Mouse (Mus musculus) liver, embryonic 14.5 days (tissue): Measurements from ENCODE around the gene Csnk1g2. TPM values are rescaled to one million over a fixed set of nuclear protein-coding genes. Genes with fewer than 3 reads are reported as not detected.

Experiments
- ATAC-seq: fragments of 200-750 bp; cut with Nextera tagmentation; 2 replicates; pipeline ENCODE4 v1.8.0; 2017; ENCODE audit warnings: moderate number of reproducible peaks, mild to moderate bottlenecking, moderate library complexity; ENCODE audit not compliant: insufficient read depth
- DNase-seq, 3 experiments: peaks; one replicate each; pipeline ENCODE4 v3.0.0-alpha.2; 2012 to 2013; ENCODE audit warnings: low read depth in 3 of 3, low spot score in 3 of 3
- H3K27ac ChIP-seq: fragments of 300-500 bp; sonication (generic); 2 replicates; pipeline ENCODE4 v1.5.1; 2014; ENCODE audit warnings: moderate library complexity, mild to moderate bottlenecking, control low read depth, inconsistent platforms
- H3K27me3 ChIP-seq: fragments of 300-500 bp; sonication (generic); 2 replicates; pipeline ENCODE4 v1.6.1; 2014; ENCODE audit warnings: mild to moderate bottlenecking, low read length, moderate library complexity; ENCODE audit not compliant: control insufficient read depth, insufficient read depth
- H3K36me3 ChIP-seq: fragments of 300-500 bp; sonication (generic); replicated peaks from 2 replicates; pipeline ENCODE4 v1.6.1; 2014; ENCODE audit warnings: low read depth; ENCODE audit not compliant: control insufficient read depth, insufficient read depth
- H3K4me1 ChIP-seq, 2 experiments: fragments of 200-500 bp in 1 of 2; fragments of 300-500 bp in 1 of 2; sonication (generic) in 1 of 2; replicated peaks; 2 replicates each; pipeline ENCODE4 v1.6.1; 2012 to 2014; ENCODE audit warnings: antibody characterized with exemption in 1 of 2, inconsistent platforms in 1 of 2, low read length in 1 of 2; ENCODE audit not compliant: control insufficient read depth in 2 of 2, insufficient read depth in 2 of 2
- H3K4me2 ChIP-seq: fragments of 300-500 bp; sonication (generic); 2 replicates; pipeline ENCODE4 v1.6.1; 2014; ENCODE audit warnings: low read depth, mild to moderate bottlenecking, control low read depth, moderate library complexity
- H3K4me3 ChIP-seq, 2 experiments: fragments of 200-500 bp in 1 of 2; fragments of 300-500 bp in 1 of 2; sonication (generic) in 1 of 2; 2 replicates each; pipeline ENCODE4 v1.5.1; 2012 to 2014; ENCODE audit warnings: low read depth in 2 of 2, low read length in 2 of 2, mild to moderate bottlenecking in 2 of 2, control low read depth in 1 of 2, inconsistent platforms in 1 of 2, moderate library complexity in 1 of 2; ENCODE audit not compliant: insufficient read depth in 1 of 2
- H3K9ac ChIP-seq: fragments of 300-500 bp; sonication (generic); replicated peaks from 2 replicates; pipeline ENCODE4 v1.6.1; 2014; ENCODE audit warnings: mild to moderate bottlenecking, control low read depth, moderate library complexity
- H3K9me3 ChIP-seq: fragments of 300-500 bp; sonication (generic); 2 replicates; pipeline ENCODE4 v1.6.1; 2016; ENCODE audit warnings: low read length, mixed read lengths; ENCODE audit not compliant: control insufficient read depth
- CTCF ChIP-seq: IDR thresholded peaks from 2 replicates; pipeline ENCODE4 v1.5.1; 2016; ENCODE audit warnings: antibody characterized with exemption, low read depth, control low read depth
- EP300 ChIP-seq: IDR thresholded peaks from 2 replicates; pipeline ENCODE4 v1.6.1; 2016; ENCODE audit warnings: antibody characterized with exemption, low read depth
- WGBS: fragments of 180-500 bp; shearing (Covaris S2); extraction: QIAGEN DNeasy Blood & Tissue Kit; methylation state at CpG from one replicate; pipeline ENCODE4 v1.1.7; 2014; ENCODE audit not compliant: insufficient replicate concordance; 5-methylcytosine and 5-hydroxymethylcytosine counted together
- microRNA-seq: library from miRNA; unstranded; fragments of <30 nt; microRNA quantifications from one replicate; pipeline ENCODE4, GENCODE M21; 2016
- polyA plus RNA-seq, 2 experiments: library from polyadenylated mRNA; depleted of rRNA in 1 of 2; stranded (reverse) in 1 of 2; unstranded in 1 of 2; fragments of >200 nt; fragmentation: Nextera tagmentation in 1 of 2; extraction: Ambion mirVana in 1 of 2; gene quantifications; 2 replicates each; pipeline versions ENCODE4 v1.2.1 to v1.2.3; 2012 to 2014

The Csnk1g2 gene
- polyA plus RNA-seq, 2 experiments, result 25.5 to 51.3 TPM

GRCm38 (mm10) chr10:80684214-80684613 is 61.6 kb downstream of the Csnk1g2 start:
- H3K27ac ChIP-seq, result peak overlapping the region; percentile 96
- H3K4me2 ChIP-seq, result peak overlapping the region; percentile 71
- WGBS, result 48% methylated on average over 6 of the region's 6 CpGs
- DNase-seq (peak; percentile 69 to 80 (median 71)), ATAC-seq (peak; percentile 67)
- H3K27me3 ChIP-seq, result no peaks in the 10 kb centered on the region
- H3K4me3 ChIP-seq, result no peak overlapping the region
- H3K9ac ChIP-seq, result peak overlapping the region; percentile 25
- H3K36me3 ChIP-seq, result peaks cover 19% of the 10 kb centered on the region
- H3K9me3 ChIP-seq, result no peaks in the 10 kb centered on the region
- no peak for TF ChIP-seq EP300
- TF ChIP-seq CTCF, result peak; percentile 100
- peaks cover 33 to 36% of the 10 kb centered on the region in 2 experiments for H3K4me1 ChIP-seq

GRCm38 (mm10) chr10:80684984-80685383 is 62.3 kb downstream of the Csnk1g2 start:
- Histone ChIP-seq H3K36me3 (peaks cover 27% of the 10 kb centered on the region), H3K27ac (peak overlapping the region; percentile 96), H3K9me3 (no peaks in the 10 kb centered on the region), H3K4me3 (peak overlapping the region; percentile 10 to 31; a peak in 2 of 4 replicates), H3K4me1 (peaks cover 25 to 28% of the 10 kb centered on the region in 2 experiments), H3K9ac (peak overlapping the region; percentile 75), H3K4me2 (peak overlapping the region; percentile 71), H3K27me3 (no peaks in the 10 kb centered on the region)
- ATAC-seq (peak; percentile 82), DNase-seq (peak; percentile 76 to 82 (median 81))
- 16% methylated on average over 4 of the region's 4 CpGs for WGBS
- TF ChIP-seq EP300 (peak; percentile 94), CTCF (no peak)

DNA sequence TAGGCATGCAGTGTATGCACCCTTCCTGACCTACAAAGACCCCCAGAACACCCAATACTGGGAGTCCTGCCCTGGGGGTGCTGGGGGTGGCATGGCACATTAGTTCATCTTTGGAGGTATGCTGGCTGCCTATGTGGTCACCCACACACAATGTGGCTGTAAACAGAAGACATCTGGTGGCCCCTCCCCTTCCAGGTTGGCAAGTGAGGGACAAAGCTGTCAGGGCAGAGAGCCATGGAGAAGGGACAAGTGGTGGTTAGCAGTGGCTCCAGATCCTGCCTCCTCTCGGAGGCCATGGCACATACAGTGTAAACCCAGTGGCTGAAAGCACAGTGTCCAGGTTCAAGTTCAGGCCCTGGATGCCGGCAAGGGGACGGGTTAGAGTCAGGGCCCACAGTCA is 64.0 kb downstream of the Csnk1g2 start:
- H3K9ac ChIP-seq, result peak overlapping the region; percentile 31; the same call in 1 of the 2 replicates
- no peaks in the 10 kb centered on the region for H3K27me3 ChIP-seq
- no peak overlapping the region for H3K4me2 ChIP-seq
- peaks cover 22 to 24% of the 10 kb centered on the region in 2 experiments for H3K4me1 ChIP-seq
- H3K9me3 ChIP-seq, result no peaks in the 10 kb centered on the region
- H3K27ac ChIP-seq, result peak overlapping the region; percentile 96
- WGBS, result 95% methylated on average over 3 of the region's 3 CpGs
- peaks cover 31% of the 10 kb centered on the region for H3K36me3 ChIP-seq
- DNase-seq, result no peak
- TF ChIP-seq CTCF (no peak), EP300 (no peak)
- no peak for ATAC-seq
- no peak overlapping the region for H3K4me3 ChIP-seq

DNA sequence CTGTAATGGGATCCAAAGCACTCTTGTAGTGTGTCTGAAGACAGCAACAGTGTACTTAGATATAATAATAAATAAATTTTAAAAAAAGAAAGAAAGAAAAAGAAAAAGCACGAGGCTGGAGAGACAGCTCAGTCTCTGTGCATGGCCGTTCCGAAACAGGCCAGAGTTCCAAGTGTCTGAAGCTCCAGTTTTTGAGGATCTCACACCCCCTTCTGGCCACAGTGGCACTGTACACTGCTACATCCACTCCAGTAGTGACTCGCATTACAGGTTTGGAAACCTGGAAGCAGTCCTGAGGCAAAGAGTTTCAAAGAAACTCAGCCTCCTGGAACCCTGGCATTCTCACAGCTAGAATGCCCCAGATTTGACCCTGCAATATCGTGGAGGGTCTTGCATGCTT is 65.2 kb downstream of the Csnk1g2 start:
- DNase-seq, result peak in 1 of 3 experiments; percentile 68
- Histone ChIP-seq H3K4me2 (no peak overlapping the region), H3K4me1 (peaks cover 28 to 32% of the 10 kb centered on the region in 2 experiments), H3K27me3 (no peaks in the 10 kb centered on the region), H3K36me3 (peaks cover 31% of the 10 kb centered on the region), H3K9ac (no peak overlapping the region), H3K4me3 (no peak overlapping the region), H3K27ac (no peak overlapping the region), H3K9me3 (no peaks in the 10 kb centered on the region)
- TF ChIP-seq EP300, result no peak
- peak; percentile 89 for TF ChIP-seq CTCF
- ATAC-seq, result peak; percentile 38; the same call in 1 of the 2 replicates
- WGBS, result 34% methylated on average over 5 of the region's 5 CpGs

Small RNA genes lying within 50 kb of the gene (microRNA-seq; reads per million reads assigned to microRNA genes)
- 1.3 reads per million for gene Mir6912

Other genes starting within 250 kb of the Csnk1g2 start
- 3.2 and 3.3 TPM in 2 replicates for gene Mex3d, start 235.2 kb upstream of the Csnk1g2 start, polyA plus RNA-seq (2012; rRNA removed)
- gene Mex3d, start 235.2 kb upstream of the Csnk1g2 start, polyA plus RNA-seq (2014; fragmentation: Nextera tagmentation; extraction: Ambion mirVana), result 0.55 and 1.1 TPM in 2 replicates
- gene Mbd3, start 223.3 kb upstream of the Csnk1g2 start, polyA plus RNA-seq (2012; rRNA removed), result 66.7 and 79.5 TPM in 2 replicates
- gene Mbd3, start 223.3 kb upstream of the Csnk1g2 start, polyA plus RNA-seq (2014; fragmentation: Nextera tagmentation; extraction: Ambion mirVana), result 43.7 and 44.3 TPM in 2 replicates
- gene Uqcr11, start 216.0 kb upstream of the Csnk1g2 start, polyA plus RNA-seq (2012; rRNA removed), result 359 and 571 TPM in 2 replicates
- gene Uqcr11, start 216.0 kb upstream of the Csnk1g2 start, polyA plus RNA-seq (2014; fragmentation: Nextera tagmentation; extraction: Ambion mirVana), result 729 and 738 TPM in 2 replicates
- 54.7 and 74.7 TPM in 2 replicates for gene Tcf3, start 189.2 kb upstream of the Csnk1g2 start, polyA plus RNA-seq (2012; rRNA removed)
- gene Tcf3, start 189.2 kb upstream of the Csnk1g2 start, polyA plus RNA-seq (2014; fragmentation: Nextera tagmentation; extraction: Ambion mirVana), result 41.9 and 55.4 TPM in 2 replicates
- gene Onecut3, start 128.0 kb upstream of the Csnk1g2 start, polyA plus RNA-seq (2012; rRNA removed), result 0.02 TPM in 2 replicates
- not detected in 2 replicates for gene Onecut3, start 128.0 kb upstream of the Csnk1g2 start, polyA plus RNA-seq (2014; fragmentation: Nextera tagmentation; extraction: Ambion mirVana)
- gene Atp8b3, start 83.7 kb upstream of the Csnk1g2 start, polyA plus RNA-seq (2012; rRNA removed), result 0.01 and 0.02 TPM in 2 replicates
- gene Atp8b3, start 83.7 kb upstream of the Csnk1g2 start, polyA plus RNA-seq (2014; fragmentation: Nextera tagmentation; extraction: Ambion mirVana), result 0.05 TPM in 1 of 2 replicates, not detected in the other
- gene Rexo1, start 61.3 kb upstream of the Csnk1g2 start, polyA plus RNA-seq (2012; rRNA removed), result 19.1 and 24.8 TPM in 2 replicates
- gene Rexo1, start 61.3 kb upstream of the Csnk1g2 start, polyA plus RNA-seq (2014; fragmentation: Nextera tagmentation; extraction: Ambion mirVana), result 10.7 and 14.0 TPM in 2 replicates
- gene Klf16, start 45.5 kb upstream of the Csnk1g2 start, polyA plus RNA-seq (2012; rRNA removed), result 12.5 and 13.8 TPM in 2 replicates
- 10.6 and 12.3 TPM in 2 replicates for gene Klf16, start 45.5 kb upstream of the Csnk1g2 start, polyA plus RNA-seq (2014; fragmentation: Nextera tagmentation; extraction: Ambion mirVana)
- 41.2 and 51.0 TPM in 2 replicates for gene Abhd17a, start 32.5 kb upstream of the Csnk1g2 start, polyA plus RNA-seq (2012; rRNA removed)
- gene Abhd17a, start 32.5 kb upstream of the Csnk1g2 start, polyA plus RNA-seq (2014; fragmentation: Nextera tagmentation; extraction: Ambion mirVana), result 55.0 and 63.4 TPM in 2 replicates
- 22.0 and 27.6 TPM in 2 replicates for gene Scamp4, start 20.0 kb upstream of the Csnk1g2 start, polyA plus RNA-seq (2012; rRNA removed)
- gene Scamp4, start 20.0 kb upstream of the Csnk1g2 start, polyA plus RNA-seq (2014; fragmentation: Nextera tagmentation; extraction: Ambion mirVana), result 34.6 and 39.8 TPM in 2 replicates
- gene Adat3, start 20.0 kb upstream of the Csnk1g2 start, polyA plus RNA-seq (2012; rRNA removed), result 6.3 and 6.4 TPM in 2 replicates
- gene Adat3, start 20.0 kb upstream of the Csnk1g2 start, polyA plus RNA-seq (2014; fragmentation: Nextera tagmentation; extraction: Ambion mirVana), result 3.8 and 4.9 TPM in 2 replicates
- gene Gm49322, start 16.8 kb upstream of the Csnk1g2 start, polyA plus RNA-seq (2012; rRNA removed), result 1.2 and 1.3 TPM in 2 replicates
- 0.19 and 0.28 TPM in 2 replicates for gene Gm49322, start 16.8 kb upstream of the Csnk1g2 start, polyA plus RNA-seq (2014; fragmentation: Nextera tagmentation; extraction: Ambion mirVana)
- 8.2 and 11.3 TPM in 2 replicates for gene Btbd2, start 34.2 kb downstream of the Csnk1g2 start, polyA plus RNA-seq (2012; rRNA removed)
- 8.6 and 12.0 TPM in 2 replicates for gene Btbd2, start 34.2 kb downstream of the Csnk1g2 start, polyA plus RNA-seq (2014; fragmentation: Nextera tagmentation; extraction: Ambion mirVana)
- 59.7 and 69.1 TPM in 2 replicates for gene Mknk2, start 55.3 kb downstream of the Csnk1g2 start, polyA plus RNA-seq (2012; rRNA removed)
- 58.7 and 74.3 TPM in 2 replicates for gene Mknk2, start 55.3 kb downstream of the Csnk1g2 start, polyA plus RNA-seq (2014; fragmentation: Nextera tagmentation; extraction: Ambion mirVana)
- 13.0 and 15.8 TPM in 2 replicates for gene Mob3a, start 79.1 kb downstream of the Csnk1g2 start, polyA plus RNA-seq (2012; rRNA removed)
- gene Mob3a, start 79.1 kb downstream of the Csnk1g2 start, polyA plus RNA-seq (2014; fragmentation: Nextera tagmentation; extraction: Ambion mirVana), result 14.2 and 16.0 TPM in 2 replicates
- gene Izumo4, start 79.3 kb downstream of the Csnk1g2 start, polyA plus RNA-seq (2012; rRNA removed), result 9.9 and 11.3 TPM in 2 replicates
- 4.0 and 6.0 TPM in 2 replicates for gene Izumo4, start 79.3 kb downstream of the Csnk1g2 start, polyA plus RNA-seq (2014; fragmentation: Nextera tagmentation; extraction: Ambion mirVana)
- gene Ap3d1, start 119.4 kb downstream of the Csnk1g2 start, polyA plus RNA-seq (2012; rRNA removed), result 24.5 and 26.2 TPM in 2 replicates
- gene Ap3d1, start 119.4 kb downstream of the Csnk1g2 start, polyA plus RNA-seq (2014; fragmentation: Nextera tagmentation; extraction: Ambion mirVana), result 20.1 and 22.4 TPM in 2 replicates
- gene Dot1l, start 132.4 kb downstream of the Csnk1g2 start, polyA plus RNA-seq (2012; rRNA removed), result 11.5 and 11.6 TPM in 2 replicates
- 7.1 and 8.3 TPM in 2 replicates for gene Dot1l, start 132.4 kb downstream of the Csnk1g2 start, polyA plus RNA-seq (2014; fragmentation: Nextera tagmentation; extraction: Ambion mirVana)
- 26.1 and 35.6 TPM in 2 replicates for gene Sf3a2, start 175.4 kb downstream of the Csnk1g2 start, polyA plus RNA-seq (2012; rRNA removed)
- gene Sf3a2, start 175.4 kb downstream of the Csnk1g2 start, polyA plus RNA-seq (2014; fragmentation: Nextera tagmentation; extraction: Ambion mirVana), result 36.1 and 40.7 TPM in 2 replicates
- 46.7 and 50.8 TPM in 2 replicates for gene Plekhj1, start 175.8 kb downstream of the Csnk1g2 start, polyA plus RNA-seq (2012; rRNA removed)
- gene Plekhj1, start 175.8 kb downstream of the Csnk1g2 start, polyA plus RNA-seq (2014; fragmentation: Nextera tagmentation; extraction: Ambion mirVana), result 77.0 and 85.0 TPM in 2 replicates
- 0.31 and 0.36 TPM in 2 replicates for gene Amh, start 182.4 kb downstream of the Csnk1g2 start, polyA plus RNA-seq (2012; rRNA removed)
- 0.08 TPM in 1 of 2 replicates, not detected in the other for gene Amh, start 182.4 kb downstream of the Csnk1g2 start, polyA plus RNA-seq (2014; fragmentation: Nextera tagmentation; extraction: Ambion mirVana)
- 0.15 TPM in 1 of 2 replicates, not detected in the other for gene Jsrp1, start 190.7 kb downstream of the Csnk1g2 start, polyA plus RNA-seq (2012; rRNA removed)
- gene Jsrp1, start 190.7 kb downstream of the Csnk1g2 start, polyA plus RNA-seq (2014; fragmentation: Nextera tagmentation; extraction: Ambion mirVana), result not detected in 2 replicates
- gene Oaz1, start 203.8 kb downstream of the Csnk1g2 start, polyA plus RNA-seq (2012; rRNA removed), result 673 and 795 TPM in 2 replicates
- gene Oaz1, start 203.8 kb downstream of the Csnk1g2 start, polyA plus RNA-seq (2014; fragmentation: Nextera tagmentation; extraction: Ambion mirVana), result 1,285 and 1,384 TPM in 2 replicates
- gene Lingo3, start 221.2 kb downstream of the Csnk1g2 start, polyA plus RNA-seq (2012; rRNA removed), result 0.01 TPM in 1 of 2 replicates, not detected in the other
- gene Lingo3, start 221.2 kb downstream of the Csnk1g2 start, polyA plus RNA-seq (2014; fragmentation: Nextera tagmentation; extraction: Ambion mirVana), result 0.04 TPM in 1 of 2 replicates, not detected in the other
- 196 and 215 TPM in 2 replicates for gene Lsm7, start 232.4 kb downstream of the Csnk1g2 start, polyA plus RNA-seq (2012; rRNA removed)
- 178 and 181 TPM in 2 replicates for gene Lsm7, start 232.4 kb downstream of the Csnk1g2 start, polyA plus RNA-seq (2014; fragmentation: Nextera tagmentation; extraction: Ambion mirVana)
- gene Sppl2b, start 232.4 kb downstream of the Csnk1g2 start, polyA plus RNA-seq (2012; rRNA removed), result 76.1 and 82.4 TPM in 2 replicates
- 34.7 and 44.5 TPM in 2 replicates for gene Sppl2b, start 232.4 kb downstream of the Csnk1g2 start, polyA plus RNA-seq (2014; fragmentation: Nextera tagmentation; extraction: Ambion mirVana)
- 0.05 and 0.06 TPM in 2 replicates for gene Tmprss9, start 249.0 kb downstream of the Csnk1g2 start, polyA plus RNA-seq (2012; rRNA removed)
- gene Tmprss9, start 249.0 kb downstream of the Csnk1g2 start, polyA plus RNA-seq (2014; fragmentation: Nextera tagmentation; extraction: Ambion mirVana), result not detected in 2 replicates